Mouse (Mus musculus) embryonic facial prominence, embryonic 14.5 days (tissue): ENCODE results near the gene Xkr7. TPM values are rescaled to one million over a fixed set of nuclear protein-coding genes. Genes with fewer than 3 reads are reported as not detected.
A peak's percentile ranks its signal among the peaks of the same experiment; 100 is the strongest.

Experiments
- ATAC-seq: fragments of 200-750 bp; cut with Nextera tagmentation; 2 replicates; pipeline ENCODE4 v1.8.0; 2017; ENCODE audit warnings: low read depth, moderate number of reproducible peaks, moderate TSS enrichment
- DNase-seq: peaks from one replicate; pipeline ENCODE4 v3.0.0-alpha.2; 2015; ENCODE audit warnings: low spot score
- H3K27ac ChIP-seq: fragments of 300-500 bp; sonication (generic); replicated peaks from 2 replicates; pipeline ENCODE4 v1.5.1; 2014; ENCODE audit warnings: low read depth, mild to moderate bottlenecking, low read length, moderate library complexity
- H3K27me3 ChIP-seq: fragments of 300-500 bp; sonication (generic); replicated peaks from 2 replicates; pipeline ENCODE4 v1.6.1; 2014; ENCODE audit warnings: low read length; ENCODE audit not compliant: control insufficient read depth, insufficient read depth
- H3K36me3 ChIP-seq: fragments of 300-500 bp; sonication (generic); 2 replicates; pipeline ENCODE4 v1.6.1; 2014; ENCODE audit warnings: low read length, mixed read lengths; ENCODE audit not compliant: control insufficient read depth, insufficient read depth
- H3K4me1 ChIP-seq: fragments of 300-500 bp; sonication (generic); 2 replicates; pipeline ENCODE4 v1.6.1; 2014; ENCODE audit warnings: antibody characterized with exemption, low read length; ENCODE audit not compliant: control insufficient read depth, insufficient read depth
- H3K4me2 ChIP-seq: fragments of 300-500 bp; sonication (generic); 2 replicates; pipeline ENCODE4 v1.6.1; 2014; ENCODE audit warnings: low read depth, mild to moderate bottlenecking, low read length, moderate library complexity, mixed read lengths
- H3K4me3 ChIP-seq: fragments of 300-500 bp; sonication (generic); 2 replicates; pipeline ENCODE4 v1.5.1; 2014; ENCODE audit warnings: low read depth, mild to moderate bottlenecking, low read length
- H3K9ac ChIP-seq: fragments of 300-500 bp; sonication (generic); 2 replicates; pipeline ENCODE4 v1.6.1; 2014; ENCODE audit warnings: low read depth, mild to moderate bottlenecking, low read length, moderate library complexity, mixed read lengths
- H3K9me3 ChIP-seq: fragments of 300-500 bp; sonication (generic); 2 replicates; pipeline ENCODE4 v1.6.1; 2016; ENCODE audit warnings: low read length; ENCODE audit not compliant: control insufficient read depth
- WGBS: fragments of 180-500 bp; shearing (Covaris S2); extraction: QIAGEN DNeasy Blood & Tissue Kit; methylation state at CpG from one replicate; pipeline ENCODE4 v1.1.7; 2014; 5-methylcytosine and 5-hydroxymethylcytosine counted together
- polyA plus RNA-seq: library from polyadenylated mRNA; unstranded; fragments of >200 nt; fragmentation: Nextera tagmentation; extraction: Ambion mirVana; gene quantifications from 2 replicates; pipeline ENCODE4 v1.2.1, GENCODE M21; 2014

Gene Xkr7
- polyA plus RNA-seq, 1 experiment from 2014 or later: 0.06 TPM

- DNase-seq (peak; percentile 46), ATAC-seq (no peak)
- Histone ChIP-seq H3K9ac (no peak overlapping the region), H3K27me3 (peaks cover 39% of the 10 kb centered on the region), H3K4me2 (no peak overlapping the region), H3K36me3 (no peaks in the 10 kb centered on the region), H3K27ac (no peak overlapping the region), H3K4me3 (no peak overlapping the region), H3K4me1 (peaks cover 7% of the 10 kb centered on the region; the same call in 1 of the 2 replicates), H3K9me3 (no peaks in the 10 kb centered on the region)
- 56% methylated on average over 4 of the region's 4 CpGs for WGBS
These were observed 4.2 kb upstream of the Xkr7 start for GRCm38 (mm10) chr2:153027501-153027900.

- ATAC-seq (no peak), DNase-seq (no peak)
- 22% methylated on average over 4 of the region's 4 CpGs for WGBS
- Histone ChIP-seq H3K4me3 (no peak overlapping the region), H3K4me2 (no peak overlapping the region), H3K9me3 (no peaks in the 10 kb centered on the region), H3K36me3 (no peaks in the 10 kb centered on the region), H3K27ac (no peak overlapping the region), H3K4me1 (peaks cover 7% of the 10 kb centered on the region; the same call in 1 of the 2 replicates), H3K9ac (no peak overlapping the region), H3K27me3 (peaks cover 54% of the 10 kb centered on the region)
These were observed 1.2 kb upstream of the Xkr7 start for GRCm38 (mm10) chr2:153030422-153030821.

DNA sequence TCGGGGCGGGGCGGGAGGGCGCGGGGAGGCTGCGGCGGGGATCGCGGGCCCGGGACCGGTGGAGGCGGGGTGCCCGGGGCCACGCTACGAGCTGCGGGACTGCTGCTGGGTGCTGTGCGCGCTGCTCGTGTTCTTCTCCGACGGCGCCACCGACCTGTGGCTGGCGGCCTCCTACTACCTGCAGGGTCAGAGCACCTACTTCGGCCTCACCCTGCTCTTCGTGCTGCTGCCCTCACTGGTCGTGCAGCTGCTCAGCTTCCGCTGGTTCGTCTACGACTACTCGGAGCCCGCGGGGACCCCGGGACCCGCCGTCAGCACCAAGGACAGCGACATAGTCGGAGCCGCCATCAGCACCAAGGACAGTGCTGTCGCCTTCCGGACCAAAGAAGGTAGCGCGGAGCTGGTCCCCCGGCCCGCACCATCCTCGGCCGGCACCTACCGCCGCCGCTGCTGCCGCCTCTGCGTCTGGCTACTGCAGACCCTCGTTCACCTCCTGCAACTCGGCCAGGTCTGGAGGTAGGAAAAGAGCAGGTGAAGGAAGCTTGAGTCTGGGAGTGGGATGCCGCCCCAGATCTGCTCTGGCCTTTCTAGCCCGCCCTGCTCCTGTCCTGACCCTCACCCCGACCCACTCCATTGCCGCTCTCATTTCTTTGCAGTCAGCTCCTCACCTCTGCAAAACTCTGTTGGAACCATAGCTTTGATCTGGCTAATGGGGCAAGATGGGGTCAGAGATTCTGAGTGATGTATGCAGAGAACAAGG, 611 bp downstream of the Xkr7 start:
- no peaks in the 10 kb centered on the region for H3K9me3 ChIP-seq
- H3K4me1 ChIP-seq: peaks cover 7% of the 10 kb centered on the region; the same call in 1 of the 2 replicates
- ATAC-seq (peak; percentile 64), DNase-seq (peak; percentile 76)
- no peak overlapping the region for H3K27ac ChIP-seq
- no peak overlapping the region for H3K9ac ChIP-seq
- H3K4me3 ChIP-seq: peak overlapping the region; percentile 43
- peaks cover 54% of the 10 kb centered on the region for H3K27me3 ChIP-seq
- WGBS: 3% methylated on average over 40 of the region's 58 CpGs
- peak overlapping the region; percentile 82 for H3K4me2 ChIP-seq
- no peaks in the 10 kb centered on the region for H3K36me3 ChIP-seq

- Histone ChIP-seq H3K9ac (no peak overlapping the region), H3K4me3 (no peak overlapping the region), H3K9me3 (no peaks in the 10 kb centered on the region), H3K27ac (no peak overlapping the region), H3K27me3 (peaks cover 54% of the 10 kb centered on the region), H3K4me2 (no peak overlapping the region), H3K4me1 (peaks cover 7% of the 10 kb centered on the region; the same call in 1 of the 2 replicates), H3K36me3 (no peaks in the 10 kb centered on the region)
- ATAC-seq (no peak), DNase-seq (no peak)
- WGBS: 16% methylated on average over 4 of the region's 4 CpGs
These were observed 1.3 kb downstream of the Xkr7 start for GRCm38 (mm10) chr2:153032973-153033372.

DNA sequence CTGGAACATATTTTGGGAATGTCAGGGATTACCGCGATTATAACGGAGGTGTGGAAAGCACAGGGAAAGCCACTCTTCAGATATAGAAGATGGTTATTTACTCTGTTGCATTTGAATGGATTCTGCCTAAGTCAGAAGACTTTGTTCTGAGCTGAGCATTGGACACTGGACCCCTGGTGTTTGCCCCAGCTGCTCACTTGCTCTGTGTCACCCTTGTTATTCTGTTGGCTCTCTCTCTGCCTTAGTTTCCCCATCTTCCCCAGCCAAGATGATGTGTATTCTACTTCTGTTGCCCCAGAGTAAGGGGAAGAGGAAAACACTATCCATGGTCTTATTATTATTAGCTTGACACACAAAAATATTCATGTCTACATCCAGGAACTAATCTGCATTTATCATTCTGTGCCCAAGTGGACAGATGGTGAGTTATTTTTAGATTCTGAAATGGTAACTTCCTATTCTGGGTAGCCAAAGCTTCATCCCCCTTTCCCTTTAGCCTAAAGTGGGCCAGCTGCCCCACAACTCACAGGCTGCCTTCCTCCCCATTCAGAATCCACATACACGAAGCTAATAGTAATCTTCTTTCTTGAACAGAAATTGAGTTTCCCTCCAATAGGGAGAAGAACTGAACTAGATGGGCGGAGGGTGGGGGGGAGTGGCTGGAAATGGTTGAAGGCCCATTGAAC, 2.0 kb downstream of the Xkr7 start:
- Histone ChIP-seq H3K4me2 (no peak overlapping the region), H3K4me1 (peaks cover 7% of the 10 kb centered on the region; the same call in 1 of the 2 replicates), H3K9ac (no peak overlapping the region), H3K4me3 (no peak overlapping the region), H3K27me3 (peaks cover 51% of the 10 kb centered on the region), H3K27ac (no peak overlapping the region), H3K9me3 (no peaks in the 10 kb centered on the region), H3K36me3 (no peaks in the 10 kb centered on the region)
- WGBS: 67% methylated on average over 5 of the region's 5 CpGs
- DNase-seq (no peak), ATAC-seq (no peak)

GRCm38 (mm10) chr2:153036690-153037089, 5.0 kb downstream of the Xkr7 start:
- H3K36me3 ChIP-seq: no peaks in the 10 kb centered on the region
- no peak overlapping the region for H3K4me2 ChIP-seq
- peaks cover 4% of the 10 kb centered on the region; the same call in 1 of the 2 replicates for H3K4me1 ChIP-seq
- DNase-seq (no peak), ATAC-seq (no peak)
- peaks cover 23% of the 10 kb centered on the region for H3K27me3 ChIP-seq
- H3K9ac ChIP-seq: no peak overlapping the region
- H3K4me3 ChIP-seq: no peak overlapping the region
- no peaks in the 10 kb centered on the region for H3K9me3 ChIP-seq
- 52% methylated on average over 2 of the region's 2 CpGs for WGBS
- no peak overlapping the region for H3K27ac ChIP-seq

- H3K27me3 ChIP-seq: 0 out of 2 replicates have a peak, but pooled peaks cover 3% of the 10 kb centered on the region
- no peaks in the 10 kb centered on the region for H3K36me3 ChIP-seq
- DNase-seq (no peak), ATAC-seq (no peak)
- H3K4me2 ChIP-seq: no peak overlapping the region
- no peak overlapping the region for H3K4me3 ChIP-seq
- H3K27ac ChIP-seq: no peak overlapping the region
- no peak overlapping the region for H3K9ac ChIP-seq
- 55% methylated on average over 3 of the region's 3 CpGs for WGBS
- peaks cover 8% of the 10 kb centered on the region for H3K4me1 ChIP-seq
- H3K9me3 ChIP-seq: no peaks in the 10 kb centered on the region
These were observed 12.2 kb downstream of the Xkr7 start for GRCm38 (mm10) chr2:153043886-153044285.

- H3K27ac ChIP-seq: no peak overlapping the region
- DNase-seq: peak; percentile 83
These were observed 14.2 kb downstream of the Xkr7 start for GRCm38 (mm10) chr2:153045884-153046299.

More at GRCm38 (mm10) chr2:153045884-153046299, 14.2 kb downstream of the Xkr7 start:
- no peak overlapping the region for H3K4me3 ChIP-seq
- H3K9me3 ChIP-seq: no peaks in the 10 kb centered on the region
- no peak; the same call in 1 of the 2 replicates for ATAC-seq
- 15% methylated on average over 8 of the region's 8 CpGs for WGBS
- H3K27me3 ChIP-seq: peaks cover 3% of the 10 kb centered on the region
- H3K9ac ChIP-seq: no peak overlapping the region
- H3K4me2 ChIP-seq: no peak overlapping the region
- peaks cover 17% of the 10 kb centered on the region for H3K4me1 ChIP-seq
- H3K36me3 ChIP-seq: no peaks in the 10 kb centered on the region
